ENCODE assay signal across 15 mouse cellular contexts in genomic region chr9:70924763-70925162, GRCm38 (mm10). TPM values are rescaled to one million over a fixed set of nuclear protein-coding genes. Genes with fewer than 3 reads are reported as not detected.
DNase-seq lines count a peak whose midpoint lies in the region; ATAC-seq and TF ChIP-seq lines count a peak whose summit lies in the region.
"Had no signal": no experiment of that assay in that cellular context is flagged by ENCODE, and none has a peak within 500 bp of the region (broad histone marks: within the 10 kb centered on the region; RNA-seq: fewer than 3 reads in every experiment).

No protein-coding gene starts in this region.

- H3K4me2 ChIP-seq in CH12.LX (ENCODE audit: insufficient read depth, low read depth, poor library complexity, severe bottlenecking): no peak overlapping the region
- H3K4me2 ChIP-seq in liver, embryonic 13.5 days: no peak overlapping the region
- H3K4me2 ChIP-seq: limb, embryonic 15.5 days had no signal

- H3K4me1 ChIP-seq in cerebellum, adult 2 months (ENCODE audit: control insufficient read depth, insufficient read depth, low read length): peaks cover 14% of the 10 kb centered on the region
- H3K4me1 ChIP-seq in CH12.LX (ENCODE audit: control insufficient read depth in 1 of 2, insufficient read depth in 2 of 2): no peaks in the 10 kb centered on the region
- H3K4me1 ChIP-seq in liver, embryonic 13.5 days (replicated peaks): peaks cover 98% of the 10 kb centered on the region

- H3K9me3 ChIP-seq in CH12.LX (replicated peaks; ENCODE audit: low read length): no peaks in the 10 kb centered on the region
- H3K9me3 ChIP-seq in liver, embryonic 13.5 days (replicated peaks): no peaks in the 10 kb centered on the region
- H3K9me3 ChIP-seq: limb, embryonic 15.5 days had no signal

- H3K27ac ChIP-seq in cerebellum, adult 2 months (ENCODE audit: insufficient read depth, low read length): no peak overlapping the region
- no peak overlapping the region for H3K27ac ChIP-seq in left cerebral cortex, adult 2 months
- H3K27ac ChIP-seq in CH12.LX (ENCODE audit: insufficient read depth, low read depth): no peak overlapping the region
- peak overlapping the region; percentile 97 for H3K27ac ChIP-seq in liver, embryonic 13.5 days
- H3K27ac ChIP-seq: limb, embryonic 15.5 days had no signal

- intact Hi-C loops in left cerebral cortex, adult 2 months (cut with DNase I): no loop called here
- intact Hi-C loops in left cerebral cortex, postnatal 36 days (cut with DNase I): no loop called here

- H3K9ac ChIP-seq in CH12.LX (ENCODE audit: insufficient read depth, low read depth): no peak overlapping the region
- no peak overlapping the region for H3K9ac ChIP-seq in liver, embryonic 13.5 days
- H3K9ac ChIP-seq: limb, embryonic 15.5 days had no signal

- TF ChIP-seq POLR2A in cerebellum, adult 2 months (IDR thresholded peaks at IDR 0.05; ENCODE audit: borderline replicate concordance, insufficient read depth, low read length): no peak
- TF ChIP-seq POLR2A in CH12.LX (IDR thresholded peaks at IDR 0.05; ENCODE audit: low read depth, low read length): no peak

- dilution Hi-C loops in CH12.LX (cut with MboI; ENCODE audit: extremely low pct_ligation_motif_present, extremely low pct_unique_long_range_greater_than_20kb, low sequenced_read_pairs): no loop called here

- 92% methylated on average over 3 of the region's 3 CpGs for WGBS in cerebellum, adult 2 months
- 82% methylated on average over 3 of the region's 3 CpGs for WGBS in liver, embryonic 13.5 days (ENCODE audit: insufficient replicate concordance)

- no peak for ATAC-seq in liver, embryonic 13.5 days (ENCODE audit: low read depth)
- ATAC-seq: hindbrain, embryonic 16.5 days had no signal

- no peaks in the 10 kb centered on the region for H3K36me3 ChIP-seq in CH12.LX (replicated peaks in 1 of 2; ENCODE audit: control insufficient read depth in 1 of 2, insufficient read depth in 1 of 2, low read length in 1 of 2)
- 0 out of 2 replicates have a peak, but pooled peaks cover 4% of the 10 kb centered on the region for H3K36me3 ChIP-seq in liver, embryonic 13.5 days
- H3K36me3 ChIP-seq: limb, embryonic 15.5 days had no signal

- TF ChIP-seq RAD21 in CH12.LX (IDR thresholded peaks at IDR 0.05; ENCODE audit: low read depth, low read length): peak; percentile 77

- no peaks in the 10 kb centered on the region for H3K79me2 ChIP-seq in CH12.LX (replicated peaks; ENCODE audit: control insufficient read depth, extremely low read depth, insufficient read depth, poor library complexity, severe bottlenecking)

- TF ChIP-seq EP300 in CH12.LX (IDR thresholded peaks at IDR 0.05; ENCODE audit: low read length): no peak

- in situ Hi-C loops in CH12.LX (cut with MboI; ENCODE audit: low pct_ligation_motif_present, low pct_unique_long_range_greater_than_20kb, low sequenced_read_pairs): loop anchor here (10.0 kb wide), 1 partner anchor 250 kb away; the partner anchor contains the start of gene Adam10

- no peak for DNase-seq in cerebellum, adult 2 months
- DNase-seq in cerebellum, postnatal 36 days: no peak
- DNase-seq in left cerebral cortex, adult 2 months (ENCODE audit: extremely low spot score in 1 of 2, low spot score in 2 of 2): no peak
- no peak for DNase-seq in left cerebral cortex, postnatal 36 days (ENCODE audit: low spot score in 2 of 2)
- DNase-seq in CH12.LX (ENCODE audit: extremely low read depth): peak; percentile 37
- DNase-seq in liver, embryonic 13.5 days: no peak
- no peak for DNase-seq in testis, postnatal 10 days (ENCODE audit: low spot score)
- no peak for DNase-seq in testis, postnatal 14 days (ENCODE audit: low spot score)
- DNase-seq: adrenal gland, postnatal 36 days; cerebellum, adult 11-12 months; kidney, postnatal 25 days had no signal

- 0 out of 2 replicates have a peak, but pooled peaks have one; percentile 3 for TF ChIP-seq CTCF in cerebellum, adult 2 months (IDR thresholded peaks at IDR 0.05; ENCODE audit: borderline replicate concordance, insufficient read depth, low read depth, low read length)
- TF ChIP-seq CTCF in left cerebral cortex, adult 2 months (IDR thresholded peaks at IDR 0.05): peak; percentile 34; the same call in 1 of the 2 replicates
- TF ChIP-seq CTCF in CH12.LX (conservative IDR thresholded peaks at IDR 0.05 in 1 of 2, IDR thresholded peaks at IDR 0.05 in 1 of 2; ENCODE audit: low read depth in 2 of 2, low read length in 2 of 2): peak; percentile 21 to 70; a peak in 2 of 4 replicates

- H3K4me3 ChIP-seq in cerebellum, adult 2 months (replicated peaks; ENCODE audit: insufficient read depth, low read depth, low read length): no peak overlapping the region
- no peak overlapping the region for H3K4me3 ChIP-seq in left cerebral cortex, adult 2 months
- no peak overlapping the region for H3K4me3 ChIP-seq in CH12.LX (replicated peaks in 1 of 3; ENCODE audit: low read depth in 2 of 3, low read length in 2 of 3, poor library complexity in 1 of 3)
- H3K4me3 ChIP-seq in liver, embryonic 13.5 days (replicated peaks): no peak overlapping the region
- H3K4me3 ChIP-seq: limb, embryonic 15.5 days had no signal

- H3K27me3 ChIP-seq in cerebellum, adult 2 months (ENCODE audit: control insufficient read depth, insufficient read depth, low read length): no peaks in the 10 kb centered on the region
- no peaks in the 10 kb centered on the region for H3K27me3 ChIP-seq in CH12.LX (replicated peaks)
- no peaks in the 10 kb centered on the region for H3K27me3 ChIP-seq in liver, embryonic 13.5 days
- H3K27me3 ChIP-seq: limb, embryonic 15.5 days had no signal

TF ChIP-seq in CH12.LX, 34 proteins besides CTCF, POLR2A, EP300 and RAD21:
- peak; percentile 79 for TF ChIP-seq SMC3 (IDR thresholded peaks at IDR 0.05; ENCODE audit: low read depth, low read length)
- TF ChIP-seq ZC3H11A (IDR thresholded peaks at IDR 0.05; ENCODE audit: low read depth, low read length): peak; percentile 39
- no peak for TF ChIP-seq HCFC1 (IDR thresholded peaks at IDR 0.05; ENCODE audit: low read depth, low read length)
- TF ChIP-seq MXI1 (IDR thresholded peaks at IDR 0.05; ENCODE audit: low read depth, low read length): no peak
- peak; percentile 68; the same call in 1 of the 2 replicates for TF ChIP-seq MYC (IDR thresholded peaks at IDR 0.05; ENCODE audit: low read depth, low read length)
- no peak for TF ChIP-seq E2F4 (IDR thresholded peaks at IDR 0.05; ENCODE audit: insufficient replicate concordance, low read depth, low read length)
TF ChIP-seq in CH12.LX: peak in this region for 3.

RNA-seq across cellular contexts. Expression of gene Lipc, which starts 27.3 kb away (rescaled TPM):
- 0.08 TPM in 1 of 2 replicates, not detected in the other for polyA plus RNA-seq in cerebellum, adult 2 months (2012; rRNA removed)
- under 1 TPM in 1 of 2 experiments, not detected in 1; 0.20 TPM for total RNA-seq in left cerebral cortex, adult 2 months (2021)
- total RNA-seq in left cerebral cortex, postnatal 36 days (2021): under 1 TPM; 0.25 to 0.29 TPM
- total RNA-seq in CH12.LX (2012; rRNA removed): 13.2 and 24.5 TPM in 2 replicates
- total RNA-seq in CH12.LX (2014; rRNA removed): 7.0 and 8.6 TPM in 2 replicates
- 5.2 and 5.3 TPM in 2 replicates for polyA plus RNA-seq in CH12.LX (2012; ENCODE audit: insufficient read length, low read depth)
- polyA plus RNA-seq in liver, embryonic 13.5 days (2015; fragmentation: Nextera tagmentation; extraction: Ambion mirVana): 19.7 and 24.6 TPM in 2 replicates
- total RNA-seq: gastrocnemius, adult 8-10 months had no signal
- polyA plus RNA-seq: forebrain, embryonic 11.5 days had no signal

Comparison
In these comparisons a context has a peak if more than half of its experiments do, and no peak if none do; other contexts are left out.
1. RNA of gene Lipc, which starts 27.3 kb away (total RNA-seq): 7.0 to 24.5 TPM in CH12.LX; 0.25 to 0.29 TPM in left cerebral cortex, postnatal 36 days and 0.20 TPM in left cerebral cortex, adult 2 months; every median in the first group is over 4 times any median in the second.
2. Peak in every context shown above with its lines, with median percentiles within 50 percentile points of each other: CTCF ChIP-seq.